Mouse (Mus musculus): ENCODE data around the gene Acox3.
A peak's percentile ranks its signal among the peaks of the same experiment; 100 is the strongest.
"Not testable (repeated sequence)": the region's sequence is repeated elsewhere in the genome, so short reads cannot be mapped to it uniquely, and the experiment has no call there.

Acox3 gene

DNA sequence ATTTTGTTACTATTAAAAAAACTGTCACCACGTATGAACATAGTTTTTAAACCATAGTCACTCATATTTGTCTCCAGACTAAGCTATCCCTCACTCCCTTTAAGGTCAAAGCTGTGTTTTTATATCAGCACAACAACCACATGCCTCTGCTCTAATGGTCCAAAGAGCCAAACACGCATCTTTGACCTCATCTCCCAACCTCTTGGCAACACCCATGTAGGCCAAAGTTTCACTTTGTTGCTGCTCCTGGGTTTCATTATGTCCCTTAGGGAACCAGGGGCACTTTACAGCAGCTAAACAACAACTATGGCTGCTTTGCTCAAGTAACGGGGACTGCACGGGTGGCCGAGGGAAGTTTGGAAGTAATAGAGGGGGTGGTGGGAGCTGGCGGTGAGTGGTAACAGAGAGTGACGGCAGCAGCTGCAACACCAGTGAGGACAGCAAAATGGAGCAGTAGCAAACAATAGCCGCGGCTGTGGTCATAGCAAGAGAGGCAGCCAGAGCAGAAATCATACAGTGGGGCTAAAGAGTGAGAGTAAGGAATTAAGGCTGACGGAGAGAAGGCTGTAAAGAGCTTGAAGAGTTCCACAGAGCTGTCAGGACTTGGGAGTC is 6.3 kb upstream of the Acox3 start:
- DNase-seq (ENCODE audit: low spot score in 2 of 2): no peak

DNA sequence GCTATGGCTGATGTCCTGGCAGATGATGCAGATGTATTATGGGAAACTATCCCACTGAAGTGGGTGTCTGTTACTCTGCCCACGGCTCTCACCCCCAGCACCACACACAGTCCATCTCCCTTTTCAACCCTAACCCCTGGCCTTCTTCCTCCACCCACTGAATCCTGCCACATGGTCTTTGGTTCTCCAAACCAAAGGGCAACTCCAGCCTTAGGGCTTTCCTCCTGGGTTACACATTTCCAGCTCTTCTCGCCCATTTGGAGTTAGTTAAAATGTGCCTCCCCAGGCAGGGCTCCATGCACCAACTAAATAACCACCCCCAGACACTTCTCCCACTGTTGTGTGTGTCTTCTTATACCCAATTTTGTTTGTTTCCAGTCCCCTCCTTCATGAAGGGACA is 4.4 kb upstream of the Acox3 start:
- no peak for DNase-seq (ENCODE audit: low spot score in 2 of 2)

DNA sequence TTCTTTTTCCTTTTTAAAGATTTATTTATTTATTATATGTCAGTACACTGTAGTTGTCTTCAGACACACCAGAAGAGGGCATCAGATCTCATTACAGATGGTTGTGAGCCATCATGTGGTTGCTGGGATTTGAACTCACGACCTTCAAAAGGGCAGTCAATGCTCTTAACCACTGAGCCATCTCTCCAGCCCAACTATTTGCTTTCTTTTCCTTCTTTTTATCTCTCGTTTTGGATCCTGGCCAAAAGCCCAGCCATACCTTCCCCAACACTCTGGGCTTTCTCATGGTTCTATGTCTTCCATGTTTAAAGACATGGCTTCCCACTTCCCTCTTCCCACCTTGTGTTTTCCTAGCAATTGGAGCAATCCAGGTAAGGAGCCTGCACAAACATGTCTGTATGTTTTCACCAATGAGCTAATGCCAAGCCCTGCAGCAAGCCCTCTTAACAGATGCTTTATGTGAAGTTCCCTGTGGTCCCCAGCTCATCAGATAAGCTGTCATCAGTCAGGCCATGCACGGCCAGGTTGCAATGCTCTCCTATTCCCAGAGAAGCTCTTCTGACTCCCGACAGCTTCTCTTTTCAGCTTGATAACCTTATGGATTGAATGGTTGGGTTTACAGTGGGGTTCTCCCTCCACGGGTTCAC is 3.5 kb upstream of the Acox3 start:
- no peak for DNase-seq (ENCODE audit: low spot score in 2 of 2)

DNA sequence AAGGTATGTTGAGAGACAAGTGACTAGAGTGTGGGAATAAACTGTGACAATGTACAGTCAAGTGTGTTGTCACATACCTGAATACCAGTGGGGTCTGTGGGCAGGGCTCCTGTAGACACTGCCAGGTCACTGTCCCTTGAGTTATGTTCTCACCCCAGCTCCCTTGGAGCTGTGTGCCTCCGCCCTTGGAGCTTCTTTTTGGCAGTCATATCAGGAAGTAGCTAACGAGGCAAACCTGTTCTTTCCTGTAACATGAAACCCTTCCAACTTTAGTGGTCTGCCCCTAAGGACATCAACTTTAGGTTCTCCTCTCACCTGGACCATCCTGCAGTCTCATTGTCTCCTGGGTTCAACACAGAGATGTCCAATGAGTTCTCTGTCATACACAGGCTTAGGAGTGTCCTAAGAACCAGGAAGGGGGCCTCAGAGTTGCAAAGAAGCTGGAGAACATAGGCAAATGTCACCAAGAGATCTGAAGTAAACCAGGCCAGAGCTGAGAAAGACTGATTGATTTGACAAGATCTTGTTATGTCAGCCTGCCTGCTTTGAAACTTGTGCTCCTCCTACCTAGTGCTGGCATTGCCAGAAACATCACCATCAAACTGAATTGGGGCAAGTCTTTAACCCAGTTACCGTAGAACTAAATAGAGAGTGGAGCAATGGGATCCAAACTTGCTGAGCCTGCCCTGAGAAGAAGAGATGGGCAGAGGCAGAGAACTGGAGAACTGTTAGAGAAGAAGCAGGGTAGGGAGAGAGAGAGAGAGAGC is 2.5 kb upstream of the Acox3 start:
- no peak for DNase-seq (ENCODE audit: low spot score in 2 of 2)

DNA sequence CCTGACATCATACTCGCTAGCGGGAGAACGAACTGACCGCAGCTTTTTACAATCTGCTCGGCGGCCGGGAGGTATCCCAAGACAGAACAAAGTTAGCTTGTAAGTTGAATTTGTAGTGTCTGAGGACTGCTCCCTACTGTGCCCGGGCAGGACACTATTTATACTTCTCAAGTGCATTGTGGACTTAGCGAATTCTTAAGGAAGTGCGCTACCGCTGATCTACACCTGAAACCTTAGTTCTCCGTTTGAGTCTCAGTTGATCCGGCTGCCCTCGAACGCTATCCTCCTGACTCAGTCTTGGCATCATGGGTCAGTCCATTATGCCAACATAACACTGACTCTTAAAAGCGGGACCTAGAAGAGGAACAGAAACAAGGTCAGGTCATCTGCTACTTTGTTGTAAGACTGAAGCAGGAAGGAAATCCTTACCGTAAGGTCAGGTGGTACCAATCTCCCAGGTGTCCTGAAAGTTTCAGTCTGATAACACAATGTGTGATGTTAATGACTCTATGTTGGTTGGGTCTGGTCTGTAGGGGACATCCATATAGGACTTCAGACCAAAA is 462 bp downstream of the Acox3 start:
- DNase-seq (ENCODE audit: low spot score in 2 of 2): peak in 1 of 2 experiments; percentile 46

GRCm38 (mm10) chr5:35584259-35584658 is 1.4 kb downstream of the Acox3 start:
- DNase-seq (ENCODE audit: low spot score in 2 of 2): not testable (repeated sequence)

GRCm38 (mm10) chr5:35591497-35591896 is 8.7 kb downstream of the Acox3 start:
- DNase-seq (ENCODE audit: low spot score in 2 of 2): no peak

DNA sequence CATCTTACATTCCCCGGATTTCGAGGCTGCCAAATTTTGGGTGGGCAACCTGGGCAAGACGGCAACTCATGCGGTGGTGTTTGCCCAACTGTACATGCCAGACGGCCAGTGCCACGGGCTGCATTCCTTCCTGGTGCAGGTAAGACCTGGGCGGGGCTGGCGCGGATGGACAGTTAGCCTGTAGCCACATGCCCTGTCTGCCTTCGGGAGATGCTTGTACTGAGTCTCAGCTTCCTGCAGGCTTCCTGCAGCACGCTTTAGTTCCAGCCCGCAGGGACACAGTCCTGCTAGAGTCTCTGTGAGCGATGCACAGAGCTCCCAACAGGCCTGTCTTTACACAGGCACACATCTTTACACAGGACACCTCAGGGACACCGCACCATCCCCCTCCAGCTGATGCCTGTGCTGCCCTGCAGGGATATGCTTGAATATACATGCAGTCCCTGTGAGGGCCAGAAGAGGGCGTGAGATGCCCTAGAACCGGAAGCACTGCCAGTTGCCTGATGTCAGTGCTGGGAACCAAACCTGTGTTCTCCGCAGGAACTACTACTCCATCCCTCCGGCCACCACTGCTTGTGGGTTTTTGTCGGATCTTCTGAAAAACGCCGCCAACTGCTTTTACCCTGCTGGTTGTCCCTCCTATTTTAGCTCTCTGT is 9.4 kb downstream of the Acox3 start:
- DNase-seq (ENCODE audit: low spot score in 2 of 2): no peak

DNA sequence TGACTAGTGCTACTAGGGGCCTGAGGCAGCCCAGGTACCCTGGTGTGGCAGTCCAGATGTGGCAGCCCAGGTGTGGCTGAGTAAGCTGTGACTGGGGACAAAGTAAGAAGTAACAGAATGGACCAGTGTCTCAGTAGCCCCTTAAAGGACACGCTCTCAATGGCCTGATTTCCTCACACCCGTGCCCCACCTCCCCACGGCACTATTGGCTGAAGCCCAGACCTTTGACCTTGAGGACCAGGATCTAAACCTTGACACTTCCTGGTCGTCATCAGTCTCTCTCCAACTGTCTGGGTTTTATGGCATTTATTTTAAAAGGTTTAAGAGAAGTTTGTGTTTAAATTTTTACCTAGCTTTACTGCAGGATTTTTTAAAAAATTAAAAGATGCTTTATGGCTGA is 10.0 kb downstream of the Acox3 start:
- DNase-seq (ENCODE audit: low spot score in 2 of 2): no peak

DNA sequence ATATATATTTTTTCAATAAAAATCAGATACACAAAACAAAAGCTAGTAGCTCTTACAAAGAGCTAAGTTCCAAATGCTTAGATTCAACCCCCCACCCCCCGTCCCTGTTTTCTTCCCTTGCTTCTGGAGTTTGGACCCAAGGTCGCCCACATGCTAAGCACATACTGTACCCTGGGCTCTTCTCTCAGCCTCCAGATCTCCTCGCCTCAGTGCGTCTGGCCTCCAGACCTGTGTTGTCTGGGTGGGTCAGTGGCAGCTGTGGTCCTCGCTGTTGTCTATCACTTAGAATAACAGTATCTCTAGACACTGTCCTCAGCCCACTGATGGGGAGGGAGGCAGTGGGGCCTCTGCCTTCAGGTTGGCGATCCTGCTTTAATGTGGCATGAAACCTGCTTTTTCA is 10.4 kb downstream of the Acox3 start:
- DNase-seq (ENCODE audit: low spot score in 2 of 2): no peak

DNA sequence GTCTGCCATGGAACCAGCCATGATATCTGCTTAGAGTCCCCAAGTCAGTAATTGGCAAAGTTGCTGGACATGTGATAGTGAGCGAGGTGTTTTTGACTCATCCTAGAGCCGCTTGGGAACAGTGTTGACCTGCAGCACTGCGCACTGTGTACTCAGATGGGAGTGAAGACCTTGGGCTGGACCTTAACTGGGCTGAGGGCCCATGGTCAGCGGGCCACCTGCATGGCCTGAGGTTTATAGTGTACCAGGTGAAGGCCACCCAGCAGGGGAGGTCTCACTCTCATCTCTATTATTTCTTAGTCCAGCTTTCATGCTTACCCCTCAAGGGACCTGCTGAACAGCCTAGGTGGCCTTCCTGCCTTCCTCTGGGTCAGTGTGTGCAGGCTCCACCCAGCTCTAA is 11.9 kb downstream of the Acox3 start:
- no peak for DNase-seq (ENCODE audit: low spot score in 2 of 2)

GRCm38 (mm10) chr5:35595706-35596105 is 12.9 kb downstream of the Acox3 start:
- peak; percentile 52 to 62 for DNase-seq (ENCODE audit: low spot score in 2 of 2)

DNA sequence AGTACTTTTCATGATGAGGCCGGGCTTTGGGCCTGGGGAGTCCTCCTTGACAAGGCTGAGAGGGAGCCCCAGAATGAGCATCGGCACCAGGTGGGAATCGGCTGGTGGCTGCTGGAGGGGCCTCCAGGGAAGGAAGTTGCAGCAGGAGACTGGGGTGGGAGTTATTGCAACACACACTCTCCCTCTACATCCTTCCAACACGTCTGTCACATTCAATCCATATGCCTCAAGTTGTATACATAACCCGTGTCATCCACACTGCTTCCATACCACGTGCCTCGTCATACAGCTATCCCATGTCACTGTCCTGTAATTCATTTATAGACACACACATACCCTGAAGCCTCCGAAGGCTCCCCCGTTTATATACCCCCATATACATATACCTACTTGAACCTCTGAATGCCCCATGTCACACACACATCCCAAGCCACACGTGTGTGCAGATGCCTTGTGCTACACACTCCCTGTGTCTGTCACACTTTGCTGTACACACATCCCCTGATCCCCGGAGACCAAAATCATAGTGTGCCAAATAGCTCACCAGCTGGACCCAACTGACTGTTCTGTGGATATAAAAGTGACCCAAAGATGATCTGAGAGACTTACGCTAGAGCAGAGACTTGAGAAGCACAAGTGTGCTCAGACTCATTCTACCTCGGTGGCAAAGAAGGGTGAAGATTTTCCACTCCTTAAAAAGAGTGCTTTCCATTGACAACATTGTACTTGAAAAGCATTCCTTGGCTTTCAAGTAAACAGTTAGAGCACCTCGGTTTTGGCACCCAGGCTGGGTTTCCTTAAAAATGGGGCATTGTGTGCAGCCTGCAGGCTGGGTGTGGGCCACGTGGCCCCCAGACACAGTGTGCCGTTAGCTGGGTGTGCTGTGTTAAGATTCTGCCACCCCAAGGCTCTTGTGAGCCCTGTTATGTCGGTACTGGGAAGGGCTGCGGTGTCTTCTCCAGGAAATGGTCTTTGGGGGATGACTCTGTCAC is 13.6 kb downstream of the Acox3 start:
- no peak for DNase-seq (ENCODE audit: low spot score in 2 of 2)

DNA sequence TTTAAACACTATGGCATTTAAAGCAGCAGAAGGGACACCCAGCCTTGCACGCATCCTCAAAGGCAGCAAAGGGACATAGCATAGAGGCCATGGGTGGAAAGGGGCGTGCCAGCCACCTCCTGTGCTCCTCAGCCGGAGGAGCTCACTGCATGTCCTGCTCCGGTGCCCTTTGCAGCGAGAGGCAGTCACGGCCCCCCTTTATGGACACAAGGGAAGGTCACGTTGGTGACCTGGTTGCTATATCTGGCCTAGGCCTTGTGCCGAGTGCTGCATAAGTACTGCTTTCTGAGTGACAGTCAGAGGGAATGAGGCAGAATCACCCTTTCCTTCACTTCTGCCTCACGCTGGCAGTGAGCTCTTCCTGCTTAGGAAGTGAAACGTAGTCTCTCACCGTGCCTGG is 17.4 kb downstream of the Acox3 start:
- no peak for DNase-seq (ENCODE audit: low spot score in 2 of 2)

DNA sequence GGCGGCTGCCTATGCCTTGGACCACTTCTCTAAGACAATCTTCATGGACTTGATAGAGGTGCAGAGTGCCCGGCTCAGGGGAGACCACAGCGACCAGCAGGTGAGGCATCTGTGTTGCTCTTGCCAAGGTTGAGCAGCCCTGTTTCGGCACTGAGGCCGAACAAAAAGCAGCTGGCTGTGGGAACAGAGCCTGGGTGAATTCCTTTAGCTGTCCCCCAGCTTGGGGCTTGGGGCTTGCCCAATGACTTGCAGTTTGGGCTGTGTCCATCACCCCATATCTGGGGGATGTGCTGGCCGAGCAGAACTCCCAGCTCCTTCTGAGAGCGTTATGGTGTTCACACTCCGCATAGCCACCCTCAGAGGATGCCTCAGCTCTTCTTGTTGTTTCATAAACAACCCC is 18.7 kb downstream of the Acox3 start:
- DNase-seq (ENCODE audit: low spot score in 2 of 2): no peak

GRCm38 (mm10) chr5:35605355-35605754 is 22.5 kb downstream of the Acox3 start:
- no peak for DNase-seq (ENCODE audit: low spot score in 2 of 2)

- no peak for DNase-seq (ENCODE audit: low spot score in 2 of 2)
Observed at GRCm38 (mm10) chr5:35606800-35607199, 24.0 kb downstream of the Acox3 start.

- DNase-seq (ENCODE audit: low spot score in 2 of 2): no peak
Observed at GRCm38 (mm10) chr5:35607784-35608183, 24.9 kb downstream of the Acox3 start.

- DNase-seq (ENCODE audit: low spot score in 2 of 2): no peak
Observed at GRCm38 (mm10) chr5:35608559-35608958, 25.7 kb downstream of the Acox3 start.

GRCm38 (mm10) chr5:35609381-35609780 is 26.5 kb downstream of the Acox3 start:
- DNase-seq (ENCODE audit: low spot score in 2 of 2): no peak

DNA sequence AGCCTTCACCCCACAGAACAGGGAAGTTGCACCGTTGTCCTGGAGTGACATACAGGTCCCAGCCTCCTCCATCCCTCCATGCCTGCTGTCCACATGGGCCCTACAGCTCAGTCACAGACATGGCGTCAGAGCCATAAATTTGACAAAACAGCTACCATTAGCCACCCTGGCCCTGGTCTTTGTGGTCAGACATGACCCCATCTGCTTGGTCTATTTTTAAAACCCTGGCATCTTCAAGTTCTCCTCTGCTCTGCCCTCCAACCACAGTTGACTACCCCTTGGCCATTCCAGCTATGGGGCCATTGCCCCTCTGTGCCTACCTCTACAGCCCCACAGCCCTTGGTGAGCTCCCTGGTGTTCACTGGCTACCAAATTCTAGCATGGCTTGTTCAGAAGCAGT is 27.1 kb downstream of the Acox3 start:
- DNase-seq (ENCODE audit: low spot score in 2 of 2): no peak
